Mouse (Mus musculus): ENCODE measurements at regions not wholly inside any gene's neighbourhood (a gene's known extent, or its start where the extent isn't known, plus 50 kb on each side); places are given as distances from the start of the nearest gene placed in this dataset.

DNA sequence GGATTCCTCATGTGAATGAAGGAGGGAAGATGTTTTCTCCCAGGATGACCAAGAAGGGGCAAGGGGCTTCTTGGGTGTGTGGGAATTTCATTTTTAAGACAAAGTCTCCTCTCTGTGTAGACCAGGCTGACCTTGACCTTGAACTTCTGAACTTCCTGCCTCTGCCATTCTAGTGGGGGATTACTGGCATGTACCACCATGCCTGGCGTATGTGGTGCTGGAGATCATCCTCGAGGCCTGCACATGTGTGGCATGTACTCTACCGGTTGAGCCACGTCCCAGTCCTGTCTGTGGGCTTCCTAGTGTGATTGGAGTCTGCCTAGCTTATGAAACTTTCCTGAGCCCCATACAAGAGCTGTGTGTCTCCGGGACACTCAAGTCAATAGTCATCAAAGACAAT is 131.9 kb upstream of the Jade1 start:
- H3K4me3 ChIP-seq (ENCODE audit: insufficient read depth, low read depth, low read length), result no peak overlapping the region
- no peak for DNase-seq (ENCODE audit: extremely low read depth, low read depth, low spot score)
- TF ChIP-seq CTCF (IDR thresholded peaks at IDR 0.05; ENCODE audit: low read depth, low read length), result no peak
- TF ChIP-seq POLR2A (IDR thresholded peaks at IDR 0.05; ENCODE audit: extremely low read depth, insufficient read depth, low read length), result no peak
- no peak overlapping the region for H3K9ac ChIP-seq (ENCODE audit: low read depth, low read length)
- WGBS, result 78% methylated on average over 5 of the region's 5 CpGs
- no peaks in the 10 kb centered on the region for H3K27me3 ChIP-seq (ENCODE audit: control insufficient read depth, insufficient read depth, low read length)
- no peaks in the 10 kb centered on the region for H3K4me1 ChIP-seq (ENCODE audit: control insufficient read depth, insufficient read depth, low read length)
- no peaks in the 10 kb centered on the region for H3K79me2 ChIP-seq (ENCODE audit: control insufficient read depth, insufficient read depth, low read length)
- H3K27ac ChIP-seq (replicated peaks; ENCODE audit: insufficient read depth, low read depth, low read length), result no peak overlapping the region
- H3K36me3 ChIP-seq (ENCODE audit: control insufficient read depth, insufficient read depth, low read length), result no peaks in the 10 kb centered on the region

- H3K4me1 ChIP-seq (ENCODE audit: control insufficient read depth, insufficient read depth, low read length), result no peaks in the 10 kb centered on the region
- no peaks in the 10 kb centered on the region for H3K79me2 ChIP-seq (ENCODE audit: control insufficient read depth, insufficient read depth, low read length)
- no peaks in the 10 kb centered on the region for H3K36me3 ChIP-seq (ENCODE audit: control insufficient read depth, insufficient read depth, low read length)
- no peak overlapping the region for H3K27ac ChIP-seq (replicated peaks; ENCODE audit: insufficient read depth, low read depth, low read length)
- H3K27me3 ChIP-seq (ENCODE audit: control insufficient read depth, insufficient read depth, low read length), result no peaks in the 10 kb centered on the region
- no peak overlapping the region for H3K9ac ChIP-seq (ENCODE audit: low read depth, low read length)
- TF ChIP-seq POLR2A (IDR thresholded peaks at IDR 0.05; ENCODE audit: extremely low read depth, insufficient read depth, low read length), result no peak
- TF ChIP-seq CTCF (IDR thresholded peaks at IDR 0.05; ENCODE audit: low read depth, low read length), result no peak
- no peak for DNase-seq (ENCODE audit: extremely low read depth, low read depth, low spot score)
- 50% methylated on average over 14 of the region's 14 CpGs for WGBS
- H3K4me3 ChIP-seq (ENCODE audit: insufficient read depth, low read depth, low read length), result no peak overlapping the region
These were observed 132.6 kb upstream of the Jade1 start for GRCm38 (mm10) chr3:41422615-41423579.

- Histone ChIP-seq H3K27ac (replicated peaks; ENCODE audit: insufficient read depth, low read depth, low read length) (no peak overlapping the region), H3K79me2 (ENCODE audit: control insufficient read depth, insufficient read depth, low read length) (no peaks in the 10 kb centered on the region), H3K9ac (ENCODE audit: low read depth, low read length) (no peak overlapping the region), H3K4me3 (ENCODE audit: insufficient read depth, low read depth, low read length) (no peak overlapping the region), H3K4me1 (ENCODE audit: control insufficient read depth, insufficient read depth, low read length) (no peaks in the 10 kb centered on the region), H3K27me3 (ENCODE audit: control insufficient read depth, insufficient read depth, low read length) (no peaks in the 10 kb centered on the region), H3K36me3 (ENCODE audit: control insufficient read depth, insufficient read depth, low read length) (no peaks in the 10 kb centered on the region)
- no peak for TF ChIP-seq POLR2A (IDR thresholded peaks at IDR 0.05; ENCODE audit: extremely low read depth, insufficient read depth, low read length)
- TF ChIP-seq CTCF (IDR thresholded peaks at IDR 0.05; ENCODE audit: low read depth, low read length), result no peak
- no peak for DNase-seq (ENCODE audit: extremely low read depth, low read depth, low spot score)
- 100% methylated on average over 1 of the region's 1 CpGs for WGBS
These were observed 141.8 kb upstream of the Jade1 start for GRCm38 (mm10) chr3:41413771-41414170.

- DNase-seq (ENCODE audit: extremely low read depth, low read depth, low spot score), result peak; percentile 27
- Histone ChIP-seq H3K9ac (ENCODE audit: low read depth, low read length) (no peak overlapping the region), H3K27me3 (ENCODE audit: control insufficient read depth, insufficient read depth, low read length) (no peaks in the 10 kb centered on the region), H3K4me3 (ENCODE audit: insufficient read depth, low read depth, low read length) (no peak overlapping the region), H3K36me3 (ENCODE audit: control insufficient read depth, insufficient read depth, low read length) (no peaks in the 10 kb centered on the region), H3K27ac (replicated peaks; ENCODE audit: insufficient read depth, low read depth, low read length) (no peak overlapping the region), H3K79me2 (ENCODE audit: control insufficient read depth, insufficient read depth, low read length) (no peaks in the 10 kb centered on the region), H3K4me1 (ENCODE audit: control insufficient read depth, insufficient read depth, low read length) (0 out of 2 replicates have a peak, but pooled peaks cover 2% of the 10 kb centered on the region)
- TF ChIP-seq CTCF (IDR thresholded peaks at IDR 0.05; ENCODE audit: low read depth, low read length), result no peak
- TF ChIP-seq POLR2A (IDR thresholded peaks at IDR 0.05; ENCODE audit: extremely low read depth, insufficient read depth, low read length), result no peak
- WGBS, result 72% methylated on average over 2 of the region's 2 CpGs
These were observed 142.8 kb upstream of the Jade1 start for GRCm38 (mm10) chr3:41412698-41413097.

DNA sequence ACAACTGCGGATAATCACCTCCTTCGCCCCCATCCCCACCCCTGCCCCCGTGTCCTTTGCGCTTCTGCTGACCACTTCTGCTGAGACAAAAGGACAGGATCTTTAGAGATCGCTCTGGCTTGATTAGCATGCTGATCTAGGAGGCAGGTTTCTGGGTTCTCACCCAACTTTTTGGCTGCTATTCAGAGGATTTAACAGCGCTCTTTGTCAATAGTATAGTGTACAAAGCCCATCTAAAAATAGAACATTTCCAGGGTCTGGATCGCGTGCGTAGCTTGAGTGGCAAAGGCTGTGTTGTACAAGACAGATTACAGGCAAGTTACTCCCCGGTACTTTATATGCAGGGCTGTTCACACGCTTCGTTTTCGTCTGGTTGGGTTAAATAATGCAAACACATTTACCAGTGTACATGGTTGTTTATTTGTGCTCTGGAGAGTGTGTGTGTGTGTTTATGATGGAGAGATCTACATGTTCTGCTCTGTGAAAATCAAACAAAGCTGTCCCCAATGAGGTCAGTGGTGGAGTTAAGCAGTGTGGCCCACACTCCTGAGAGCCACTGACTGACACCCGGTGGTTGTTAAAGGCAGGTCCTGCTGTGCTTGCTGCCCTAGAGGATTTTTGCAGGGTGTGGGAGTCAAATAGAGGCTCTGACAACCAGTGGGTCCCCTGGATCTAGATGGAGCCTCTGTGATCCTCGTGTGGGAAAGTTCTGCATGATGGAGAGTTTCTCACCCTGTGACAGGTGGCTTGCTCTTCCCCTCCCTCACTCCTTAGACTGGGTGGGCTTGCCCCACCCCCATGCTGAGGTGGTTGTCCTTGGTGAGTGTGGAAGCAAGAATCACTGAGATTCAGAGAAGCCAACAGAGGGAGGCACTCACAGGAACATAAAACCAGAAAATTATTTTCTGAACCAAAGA is 146.5 kb upstream of the Jade1 start:
- 0 out of 2 replicates have a peak overlapping the region, but pooled peaks have one; percentile 13 for H3K9ac ChIP-seq (ENCODE audit: low read depth, low read length)
- no peak overlapping the region for H3K27ac ChIP-seq (replicated peaks; ENCODE audit: insufficient read depth, low read depth, low read length)
- 7% methylated on average over 15 of the region's 15 CpGs for WGBS

More for the DNA sequence above, 146.5 kb upstream of the Jade1 start:
- Histone ChIP-seq H3K79me2 (ENCODE audit: control insufficient read depth, insufficient read depth, low read length) (no peaks in the 10 kb centered on the region), H3K27me3 (ENCODE audit: control insufficient read depth, insufficient read depth, low read length) (no peaks in the 10 kb centered on the region), H3K36me3 (ENCODE audit: control insufficient read depth, insufficient read depth, low read length) (no peaks in the 10 kb centered on the region), H3K4me3 (ENCODE audit: insufficient read depth, low read depth, low read length) (no peak overlapping the region; the same call in 1 of the 2 replicates), H3K4me1 (ENCODE audit: control insufficient read depth, insufficient read depth, low read length) (0 out of 2 replicates have a peak, but pooled peaks cover 2% of the 10 kb centered on the region)
- peak; percentile 84 for DNase-seq (ENCODE audit: extremely low read depth, low read depth, low spot score)
- no peak for TF ChIP-seq POLR2A (IDR thresholded peaks at IDR 0.05; ENCODE audit: extremely low read depth, insufficient read depth, low read length)
- no peak for TF ChIP-seq CTCF (IDR thresholded peaks at IDR 0.05; ENCODE audit: low read depth, low read length)
